Mouse (Mus musculus) brain, embryonic 14.5 days (tissue): ENCODE results near the gene Atf3.

Experiments
- CTCF ChIP-seq: fragments of 200-500 bp; IDR thresholded peaks from 2 replicates; pipeline ENCODE4 v1.5.1; 2012; ENCODE audit warnings: inconsistent platforms, mild to moderate bottlenecking, moderate library complexity, borderline replicate concordance; ENCODE audit not compliant: insufficient read depth, insufficient read length; ENCODE audit errors: extremely low read depth
- POLR2A ChIP-seq: fragments of 200-500 bp; IDR thresholded peaks from 2 replicates; pipeline ENCODE4 v1.6.1; 2012; ENCODE audit warnings: mild to moderate bottlenecking, inconsistent platforms, borderline replicate concordance; ENCODE audit not compliant: poor library complexity, insufficient read depth, insufficient read length, severe bottlenecking; ENCODE audit errors: extremely low read depth

DNA sequence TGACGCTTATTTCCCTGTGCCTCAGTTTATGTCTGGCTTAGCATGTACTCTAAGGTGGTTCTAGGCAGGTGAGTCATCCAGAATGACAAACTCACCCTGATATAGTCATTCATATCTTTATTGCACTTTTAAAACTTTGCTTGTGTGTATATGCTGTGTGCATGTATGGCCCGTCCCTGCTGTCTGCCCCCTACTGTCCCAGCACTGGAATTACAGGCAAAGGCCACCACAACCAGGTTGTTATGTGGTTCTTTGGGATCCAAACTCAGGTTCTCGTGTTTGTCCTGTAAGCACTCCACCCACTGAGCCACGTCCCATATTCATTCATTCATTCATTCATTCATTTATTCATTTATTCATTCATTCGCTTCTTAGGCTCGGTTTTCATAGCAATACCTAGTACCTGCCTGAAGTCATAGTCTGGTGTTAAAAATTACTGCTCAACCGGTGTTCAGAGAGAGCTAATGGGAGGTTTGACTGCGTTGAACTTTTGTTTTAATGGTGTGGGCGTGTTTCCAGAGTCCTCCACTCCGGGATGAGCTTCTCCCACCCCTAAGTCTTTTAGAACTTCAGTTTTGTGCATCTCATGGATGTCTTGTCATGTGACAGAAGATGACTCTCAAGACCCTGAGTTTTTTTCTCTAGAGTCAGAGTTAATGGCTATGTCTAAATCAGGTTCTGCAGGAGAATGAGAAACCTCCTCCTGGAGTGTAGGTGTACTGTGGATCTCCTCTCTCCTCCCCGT is 15.5 kb downstream of the Atf3 start:
- peak; percentile 26; the same call in 1 of the 2 replicates for TF ChIP-seq CTCF
- TF ChIP-seq POLR2A: no peak
